Mouse (Mus musculus): Measurements from ENCODE around the gene Gm10271.

DNA sequence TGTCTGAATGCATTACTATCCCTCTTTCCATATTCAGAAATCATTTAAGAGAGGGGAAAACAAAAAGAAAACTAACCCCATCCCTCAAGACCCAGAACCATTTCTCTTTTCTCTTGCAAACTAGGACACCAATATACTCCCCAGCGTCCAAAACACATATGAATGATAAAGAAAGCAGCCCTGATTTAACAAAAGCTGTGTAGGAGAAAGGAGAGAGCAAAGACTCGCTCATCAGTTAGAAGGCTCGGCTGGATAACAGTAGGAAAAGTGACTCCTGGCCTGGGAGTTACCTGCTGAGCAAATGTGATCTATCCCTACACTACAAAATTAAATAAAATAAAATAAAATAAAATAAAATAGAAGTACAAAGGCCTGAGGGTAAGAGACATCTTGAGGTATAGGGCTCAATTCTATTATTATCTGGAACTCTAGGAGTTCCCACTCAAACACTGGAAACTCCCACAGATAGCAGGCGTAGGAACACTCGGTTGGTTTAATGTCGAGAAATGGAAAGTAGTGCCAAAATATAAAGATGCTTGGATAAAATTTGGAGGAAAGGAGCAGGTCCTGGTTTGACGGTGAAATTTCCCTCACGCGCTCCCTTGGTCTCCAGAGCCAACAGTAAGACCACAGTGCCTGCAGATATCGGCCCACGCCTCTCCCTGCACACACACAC is 15.8 kb downstream of the Gm10271 start:
- no peak for TF ChIP-seq CTCF (IDR thresholded peaks at IDR 0.05; ENCODE audit: borderline replicate concordance, insufficient read depth, low read length)
- no peak for TF ChIP-seq POLR2A (IDR thresholded peaks at IDR 0.05; ENCODE audit: low read depth, low read length)

All from embryonic fibroblast, embryonic 13.5 days (primary cell).